Mouse (Mus musculus) layer of hippocampus, postnatal 10 days (tissue): ENCODE results near the gene Dclk3. TPM values are rescaled to one million over a fixed set of nuclear protein-coding genes. Genes with fewer than 3 reads are reported as not detected.

Experiments
- DNase-seq, 2 experiments: peaks; one replicate each; pipeline ENCODE4 v3.0.0; 2021; ENCODE audit warnings: low spot score in 2 of 2
- long read RNA-seq: library from polyadenylated mRNA; stranded (forward); transcript quantifications from one replicate; pipeline ENCODE4 v2.0.0, GENCODE M21; 2023
- total RNA-seq, 2 experiments: library from RNA; stranded (reverse); gene quantifications; 2 replicates each; pipeline ENCODE4 v1.2.3; 2021

Dclk3 gene
- total RNA-seq, result 10 to 100 TPM in 1 of 2 experiments, 1 to 10 TPM in 1; 8.6 to 10.6 TPM
- long read RNA-seq, transcript Dclk3-201 (5 exons, 3,005 nt), result major isoform, 8 of 10 reads
- long read RNA-seq, partial matches to known transcripts, result 2 of 10 reads
- long read RNA-seq, other reads (novel, unspliced or antisense), result 0 of 10 reads

DNA sequence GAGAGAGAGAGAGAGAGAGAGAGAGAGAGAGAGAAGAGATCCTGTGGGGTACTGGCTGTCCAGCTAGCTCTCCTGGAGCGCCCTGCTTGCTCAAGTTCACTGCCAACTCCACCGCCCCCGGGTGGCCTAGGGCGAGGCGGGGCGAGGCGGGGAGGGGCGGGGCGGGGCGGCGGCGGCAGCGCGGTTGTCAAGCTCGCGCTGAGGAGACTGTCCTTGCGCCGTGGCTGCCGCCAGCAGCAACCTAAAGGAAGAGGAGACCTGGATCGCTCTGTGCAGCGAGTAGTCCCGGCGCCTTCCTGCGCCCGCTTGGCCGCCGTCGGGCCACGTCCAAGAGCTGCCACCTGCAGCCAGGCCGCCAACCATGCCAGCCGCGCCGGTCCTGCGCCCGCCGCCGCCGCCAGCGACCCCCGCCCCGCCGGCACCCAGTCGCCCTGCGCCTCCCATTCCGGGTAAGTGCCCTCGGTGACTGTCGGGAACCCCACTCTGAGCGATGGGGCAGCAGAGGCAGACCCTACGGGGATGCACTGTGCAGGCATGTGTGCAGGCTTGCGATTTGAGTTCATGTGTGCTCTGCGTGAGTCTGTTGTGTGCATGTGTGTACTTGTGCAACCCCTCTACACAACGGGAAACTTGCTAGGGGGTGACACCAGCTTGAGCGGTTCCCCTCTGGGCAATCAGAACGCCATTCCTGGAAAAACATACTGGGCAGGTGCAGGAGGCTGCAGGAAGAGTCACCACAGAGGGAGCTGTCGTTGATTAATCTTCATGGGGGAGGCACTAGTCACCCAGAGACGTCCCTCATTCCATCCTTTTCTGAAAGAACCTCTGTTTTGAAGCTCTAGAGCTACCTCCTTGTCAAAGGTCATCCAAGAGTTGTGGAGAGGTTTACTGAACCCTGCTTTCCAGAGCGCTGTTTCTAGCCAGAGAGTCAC lies at the start of gene Dclk3:
Gene Dclk3, plus strand, starts transcription at position 178 of the 932 bp plus-strand sequence.
- DNase-seq, result peak in 1 of 2 experiments; percentile 35

DNA sequence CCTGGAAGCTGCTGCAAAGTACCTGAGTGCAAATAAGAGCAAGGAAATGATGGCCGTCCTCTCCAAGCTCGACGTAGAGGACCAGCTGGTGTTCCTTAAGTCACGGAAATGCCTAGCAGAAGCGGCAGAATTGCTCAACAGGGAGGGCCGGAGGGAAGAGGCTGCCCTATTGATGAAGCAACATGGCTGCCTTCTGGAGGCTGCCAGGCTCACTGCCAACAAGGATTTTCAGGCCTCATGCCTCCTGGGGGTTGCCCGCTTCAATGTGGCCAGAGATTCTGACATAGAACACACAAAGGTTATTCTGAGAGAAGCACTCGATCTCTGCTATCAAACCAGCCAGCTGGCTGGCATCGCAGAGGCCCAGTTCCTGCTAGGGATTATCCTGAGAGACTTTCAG lies 48.9 kb upstream of the Dclk3 start:
- no peak for DNase-seq

DNA sequence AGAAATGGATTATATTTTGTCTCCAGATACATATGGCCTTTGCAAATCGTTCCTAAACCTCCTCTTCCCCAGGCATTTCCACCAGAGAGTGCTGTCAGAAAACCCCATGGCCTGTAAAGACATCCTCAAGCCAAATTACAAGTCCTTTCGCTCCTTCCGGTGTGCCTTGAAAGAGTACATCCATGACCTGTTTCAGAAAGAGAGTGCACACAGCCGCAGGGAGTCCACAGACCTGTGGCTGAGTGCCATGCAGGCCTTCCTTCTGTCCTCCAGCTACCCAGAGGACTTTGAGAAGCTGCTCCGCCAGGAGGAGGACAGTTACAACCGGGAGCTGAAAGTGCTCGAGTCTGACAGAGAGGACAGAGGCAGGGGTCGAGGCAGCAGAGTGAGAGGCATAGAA lies 47.8 kb upstream of the Dclk3 start:
- no peak for DNase-seq

DNA sequence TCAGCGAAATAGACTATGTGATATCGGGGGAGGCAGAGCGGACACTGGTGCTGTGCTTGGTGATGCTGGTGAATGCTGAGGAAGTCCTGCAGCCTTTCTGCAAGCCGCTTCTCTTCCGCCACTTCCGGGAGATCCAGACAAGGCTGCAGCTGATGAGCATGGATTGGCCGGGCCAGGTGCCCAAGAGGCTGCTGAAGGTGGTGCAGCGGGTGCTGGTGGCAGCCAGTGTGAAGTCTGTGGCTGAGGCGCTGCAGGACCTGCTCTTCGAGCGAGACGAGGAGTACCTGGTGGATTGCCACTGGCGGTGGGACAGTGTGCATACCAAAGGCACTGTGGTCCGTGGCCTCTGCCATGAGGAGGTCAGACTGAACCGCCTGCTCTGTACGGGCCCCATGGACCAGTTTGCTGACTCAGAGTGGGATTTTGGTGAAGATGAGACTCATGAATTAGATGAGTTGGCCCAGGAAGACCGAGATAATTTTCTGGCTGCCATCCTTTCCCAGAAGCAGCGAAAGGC lies 46.9 kb upstream of the Dclk3 start:
- no peak for DNase-seq

DNA sequence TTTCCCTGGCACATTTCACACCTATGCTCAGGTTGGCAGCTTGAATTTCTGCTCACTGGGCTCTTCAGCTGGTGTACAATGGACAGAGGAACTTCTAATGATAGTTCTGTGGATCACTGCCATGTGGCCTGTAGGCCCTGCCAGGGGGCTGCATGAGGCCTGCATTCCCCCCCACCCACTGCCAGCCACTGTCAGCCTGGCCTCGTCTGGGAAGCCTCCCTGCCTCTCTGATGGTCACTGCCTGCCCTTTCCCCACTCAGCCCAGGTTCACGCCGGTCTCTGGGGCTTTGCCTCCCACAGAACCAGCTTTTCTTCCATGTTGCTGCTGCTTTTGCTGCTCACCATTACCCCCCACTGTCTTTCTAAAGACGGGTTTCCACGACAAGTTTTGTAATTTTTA lies 43.6 kb upstream of the Dclk3 start:
- no peak for DNase-seq

DNA sequence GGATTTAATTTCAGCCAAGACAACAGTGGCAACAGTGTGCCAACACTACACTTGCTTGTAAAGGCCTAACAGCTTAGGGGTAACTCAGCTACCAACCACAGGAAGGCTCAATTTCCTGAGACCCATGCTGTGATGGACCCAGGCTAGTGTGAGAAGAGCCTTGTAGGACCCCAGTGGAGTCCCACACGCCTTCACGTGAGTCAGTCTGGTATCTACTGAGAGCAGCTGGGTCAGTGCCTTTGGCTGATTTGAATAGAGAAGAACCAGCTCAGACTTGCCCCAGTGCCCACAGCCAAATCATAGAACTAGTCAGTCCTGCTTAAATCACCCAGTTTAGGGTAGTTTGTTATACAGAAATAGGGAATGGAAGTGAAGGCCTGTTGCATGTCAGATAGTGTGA lies 40.8 kb upstream of the Dclk3 start:
- DNase-seq, result no peak

DNA sequence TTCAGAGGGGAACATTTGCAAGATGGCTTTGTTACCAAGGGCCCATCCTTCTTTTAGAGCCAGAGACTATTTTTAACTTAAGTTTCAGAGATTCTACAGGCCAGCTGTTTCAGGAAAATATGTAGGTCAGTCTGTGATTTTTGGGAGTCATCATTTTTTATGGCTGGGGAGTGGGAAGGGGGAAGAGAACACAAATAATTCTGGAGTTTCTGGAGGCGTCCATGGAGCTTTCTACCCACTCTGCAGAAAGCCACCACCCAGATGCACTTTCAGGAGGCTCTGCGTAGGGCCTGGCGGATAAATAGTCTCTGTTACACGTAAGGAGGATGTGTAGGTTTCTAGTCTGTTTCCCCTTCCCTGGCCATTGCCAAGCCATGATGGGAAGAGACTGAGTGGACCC lies 38.8 kb upstream of the Dclk3 start:
- no peak for DNase-seq

DNA sequence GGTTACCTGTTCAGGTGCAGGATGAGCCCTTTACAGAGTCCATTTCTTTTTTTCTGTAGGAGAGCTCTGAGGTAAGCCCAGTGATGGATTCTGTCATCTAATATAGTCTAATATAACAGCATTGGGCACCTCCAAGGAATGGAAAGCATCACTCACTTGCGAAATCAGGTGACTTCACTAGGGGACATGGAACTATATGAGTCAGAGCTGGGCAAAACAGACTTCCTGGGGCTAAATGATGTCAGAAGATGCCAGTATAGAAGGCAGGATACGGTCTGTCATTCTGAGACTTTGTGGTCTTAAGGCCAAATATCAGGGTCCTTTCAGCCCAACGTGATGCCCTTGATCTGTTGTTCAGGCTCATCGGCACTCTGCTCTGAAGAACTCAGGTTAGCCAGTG lies 35.7 kb upstream of the Dclk3 start:
- no peak for DNase-seq

DNA sequence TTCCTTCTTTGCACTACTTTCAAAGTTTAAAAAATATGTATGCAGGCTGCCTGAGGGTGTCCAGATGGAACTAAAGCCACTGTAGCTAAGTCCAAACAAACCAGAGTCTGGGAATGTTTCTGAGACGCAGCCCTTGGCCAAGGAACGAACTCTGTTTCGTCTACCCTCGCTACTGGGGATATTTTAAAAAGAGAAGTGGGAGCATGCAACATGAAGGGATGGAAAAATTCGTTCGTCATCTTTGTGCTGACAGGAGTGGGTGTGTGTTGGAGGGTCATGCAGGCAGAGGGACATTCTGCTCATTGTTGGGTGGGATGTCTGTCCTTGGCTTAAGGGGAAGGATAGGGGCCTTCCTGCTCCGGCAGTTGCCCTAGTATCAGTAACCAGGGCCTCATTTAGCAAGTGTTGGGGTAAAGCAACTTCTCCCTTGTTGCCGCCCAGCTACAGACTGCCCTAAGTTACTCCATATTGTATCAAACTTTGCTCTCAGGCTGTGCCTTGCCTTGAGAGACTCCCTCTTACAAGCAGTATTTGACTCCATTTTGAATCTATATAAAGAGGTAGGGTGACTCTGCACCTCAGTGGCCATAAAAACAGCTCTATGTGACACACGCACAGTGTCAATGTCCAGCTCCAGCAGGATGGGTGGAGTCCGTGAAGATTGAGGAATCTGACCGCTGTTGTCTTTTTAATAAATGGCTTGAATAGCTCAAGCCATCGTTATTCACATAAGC lies 34.4 kb upstream of the Dclk3 start:
- no peak for DNase-seq

DNA sequence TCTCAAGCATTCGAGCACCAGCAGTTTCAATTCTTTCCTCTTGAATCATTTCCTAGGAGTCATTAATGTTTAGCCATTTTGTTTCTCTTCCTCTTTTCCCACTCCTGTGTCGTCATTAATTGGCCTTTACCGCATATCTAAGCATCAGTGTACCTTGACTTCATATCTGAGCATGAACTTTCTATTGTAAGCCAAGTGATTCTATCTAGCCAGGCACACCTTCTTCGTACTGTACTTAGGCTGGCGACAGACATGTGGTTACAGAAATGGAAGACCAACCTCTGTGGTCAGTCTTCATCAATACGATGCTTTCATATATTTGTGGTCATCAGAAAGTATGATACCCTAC lies 33.8 kb upstream of the Dclk3 start:
- DNase-seq, result no peak

DNA sequence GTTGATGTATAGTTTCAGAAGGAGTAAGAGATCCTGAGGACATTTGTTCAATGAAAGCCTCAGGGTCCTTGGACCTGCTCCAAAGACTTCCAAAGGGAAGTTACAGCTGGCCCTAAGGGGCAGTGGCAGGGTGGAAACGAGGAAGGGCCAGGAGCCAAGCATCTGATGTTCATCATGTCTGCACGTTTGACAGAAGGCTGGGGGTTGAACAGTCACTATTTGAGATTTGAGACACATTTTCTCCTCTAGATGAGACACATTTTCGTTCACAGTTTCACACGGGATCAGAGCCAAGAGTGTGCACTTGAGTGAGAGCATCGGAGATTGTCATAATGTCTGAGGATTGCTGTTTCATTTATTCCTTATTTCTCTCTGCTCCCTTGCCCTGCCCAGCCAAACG lies 30.9 kb upstream of the Dclk3 start:
- DNase-seq, result no peak

DNA sequence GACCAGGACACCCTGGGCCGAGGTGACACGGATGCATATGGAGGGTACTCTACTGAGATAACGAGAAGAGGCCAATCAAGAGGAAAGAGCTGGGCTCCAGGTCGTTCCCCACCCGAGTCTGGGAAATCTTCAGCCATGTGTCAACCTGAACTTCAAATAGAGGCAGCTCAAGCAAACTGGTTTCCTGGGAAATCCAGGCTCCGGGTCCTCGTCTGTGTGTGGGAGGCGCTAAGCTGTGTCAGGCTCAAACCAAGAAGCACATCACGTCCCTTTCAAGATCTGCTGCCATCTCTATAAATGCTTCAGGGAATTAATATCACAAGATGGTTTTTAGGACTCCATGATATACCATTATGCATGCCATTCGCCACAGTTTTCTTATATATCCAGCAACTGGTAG lies 30.5 kb upstream of the Dclk3 start:
- no peak for DNase-seq

DNA sequence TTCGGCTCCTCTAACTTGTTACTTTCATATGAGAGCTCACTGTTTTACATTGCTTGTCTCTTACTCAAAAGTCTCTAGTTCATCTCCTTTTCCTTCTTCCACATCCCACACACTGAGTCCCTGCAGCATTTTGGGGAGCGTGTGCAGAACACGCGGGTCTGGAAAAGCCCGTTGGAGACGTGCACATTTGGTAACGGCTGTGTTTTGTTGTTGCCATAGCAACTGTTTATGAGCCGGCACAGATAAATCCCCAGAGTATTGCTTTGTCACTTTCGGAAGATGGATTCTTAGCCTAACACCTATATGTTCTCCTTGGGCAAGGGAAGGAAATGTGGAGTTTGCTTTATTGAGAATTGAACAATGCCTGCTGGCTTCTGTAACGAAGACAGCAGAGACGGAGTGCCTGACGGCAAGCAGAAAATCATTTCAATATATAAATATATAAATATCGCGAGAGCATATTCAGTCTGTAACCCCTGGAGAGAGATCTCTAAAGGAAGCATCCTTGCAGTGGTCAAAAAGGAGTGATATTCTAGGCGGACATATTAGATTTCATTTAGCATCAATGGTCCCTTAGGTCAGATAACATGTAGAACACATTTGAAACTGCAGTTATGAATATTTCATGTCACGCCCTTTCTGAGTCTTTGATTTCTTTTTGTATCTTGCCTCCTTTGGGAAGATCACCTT lies 26.3 kb upstream of the Dclk3 start:
- DNase-seq, result peak; percentile 24 to 46

DNA sequence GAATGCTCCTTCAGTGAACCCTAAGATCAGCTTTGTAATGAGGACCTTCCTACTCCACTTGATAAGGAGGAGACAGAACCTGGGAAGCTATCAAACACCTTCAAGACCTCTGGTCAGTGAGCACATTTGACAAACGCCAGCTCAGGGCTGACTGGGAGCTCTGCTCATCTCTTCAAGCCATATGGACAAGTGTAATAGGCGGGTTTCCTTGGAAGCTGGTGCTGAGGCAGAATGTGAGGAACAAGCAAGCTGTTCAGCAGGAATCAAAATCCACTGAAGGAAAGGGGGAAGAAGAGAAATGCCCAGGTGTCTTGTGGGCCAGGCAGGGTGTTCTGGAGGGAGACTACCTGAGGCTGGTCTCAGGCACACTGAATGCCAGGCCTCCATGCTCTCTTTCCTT lies 17.0 kb upstream of the Dclk3 start:
- no peak for DNase-seq

DNA sequence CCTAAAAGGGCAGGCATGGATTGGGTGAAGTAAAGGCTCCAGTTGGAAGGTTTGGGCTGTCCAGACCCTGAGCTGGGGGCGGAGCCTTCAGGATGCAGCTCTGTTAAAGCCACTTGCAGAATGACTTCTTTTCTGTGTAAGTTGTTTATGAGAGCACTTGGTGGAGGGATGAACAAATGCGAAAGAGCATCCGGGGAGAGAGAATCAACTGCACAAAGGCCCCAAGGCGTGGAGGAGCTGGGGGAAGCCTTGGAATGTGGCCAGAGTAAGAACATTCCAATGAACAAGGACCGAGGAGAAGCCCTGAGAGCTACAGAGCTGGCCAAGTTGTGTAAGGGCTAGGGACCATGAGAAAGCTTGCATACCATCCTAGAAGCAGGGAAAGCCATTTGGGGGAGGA lies 16.3 kb upstream of the Dclk3 start:
- DNase-seq, result no peak

DNA sequence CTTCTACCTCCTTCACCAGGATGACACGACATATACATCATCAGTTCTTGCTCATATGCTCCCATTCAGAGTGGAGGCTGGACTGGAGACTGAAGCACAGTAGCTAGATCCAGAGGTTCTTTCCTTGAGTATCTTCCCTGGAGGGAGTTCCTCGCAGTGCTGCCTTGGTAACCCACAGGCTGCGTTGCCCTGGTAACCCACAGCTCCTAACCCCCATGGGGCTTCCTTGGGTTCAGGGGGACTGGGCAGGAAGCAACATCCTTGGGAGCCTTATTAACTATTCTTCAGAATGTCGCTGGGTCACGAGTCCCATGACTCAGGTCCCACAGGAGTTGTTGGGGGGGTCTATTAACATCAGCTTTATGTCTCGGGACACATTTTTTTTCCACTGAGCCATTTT lies 13.8 kb upstream of the Dclk3 start:
- no peak for DNase-seq

DNA sequence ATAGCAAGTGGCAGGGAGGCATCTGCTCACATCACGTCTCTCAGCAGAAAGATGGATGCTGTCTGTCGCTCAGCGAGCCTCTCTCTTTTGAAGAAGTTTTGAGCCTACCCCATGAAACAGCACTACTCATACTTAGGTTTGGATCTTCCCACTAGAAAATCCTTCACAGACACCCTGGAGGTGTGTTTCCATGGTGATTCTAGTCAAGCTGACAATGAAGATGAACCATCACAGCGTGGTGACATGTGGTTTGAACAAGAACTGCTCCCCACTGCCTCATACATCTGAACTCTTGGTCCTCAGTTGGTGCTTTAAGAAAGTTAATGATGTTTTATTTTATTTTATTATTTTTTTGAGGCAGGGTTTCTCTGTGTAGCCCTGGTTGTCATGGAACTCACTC lies 12.9 kb upstream of the Dclk3 start:
- no peak for DNase-seq

DNA sequence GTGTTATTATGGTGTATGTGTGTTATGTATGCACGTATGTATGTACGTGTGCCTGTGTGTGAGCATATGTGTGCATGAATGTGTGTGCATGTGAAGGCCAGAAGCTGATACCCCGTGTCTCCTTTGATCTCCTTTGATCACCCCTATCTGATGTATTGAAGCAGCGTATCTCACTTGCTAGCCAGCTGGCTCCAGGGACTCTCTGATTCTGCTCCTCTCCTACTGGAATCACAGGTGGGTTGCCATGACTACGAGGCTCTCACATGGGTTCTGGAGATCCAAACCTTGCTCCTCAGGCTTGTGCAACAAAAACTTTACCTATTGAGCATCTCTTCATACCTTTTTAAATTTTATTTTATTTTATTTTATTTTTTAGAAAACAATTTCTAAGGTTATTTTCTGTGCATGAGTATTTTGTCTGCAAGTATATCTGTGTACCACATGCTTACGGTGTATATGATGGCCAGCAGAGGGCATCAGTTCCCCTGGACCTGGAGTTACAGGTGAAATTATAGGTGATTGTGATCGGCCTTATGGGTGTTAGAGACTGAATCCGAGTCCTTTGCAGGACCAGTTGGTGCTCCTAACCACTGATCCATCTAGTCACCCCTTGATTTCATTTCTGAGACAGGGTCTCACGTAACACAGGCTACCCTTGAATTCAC lies 10.9 kb upstream of the Dclk3 start:
- no peak for DNase-seq

DNA sequence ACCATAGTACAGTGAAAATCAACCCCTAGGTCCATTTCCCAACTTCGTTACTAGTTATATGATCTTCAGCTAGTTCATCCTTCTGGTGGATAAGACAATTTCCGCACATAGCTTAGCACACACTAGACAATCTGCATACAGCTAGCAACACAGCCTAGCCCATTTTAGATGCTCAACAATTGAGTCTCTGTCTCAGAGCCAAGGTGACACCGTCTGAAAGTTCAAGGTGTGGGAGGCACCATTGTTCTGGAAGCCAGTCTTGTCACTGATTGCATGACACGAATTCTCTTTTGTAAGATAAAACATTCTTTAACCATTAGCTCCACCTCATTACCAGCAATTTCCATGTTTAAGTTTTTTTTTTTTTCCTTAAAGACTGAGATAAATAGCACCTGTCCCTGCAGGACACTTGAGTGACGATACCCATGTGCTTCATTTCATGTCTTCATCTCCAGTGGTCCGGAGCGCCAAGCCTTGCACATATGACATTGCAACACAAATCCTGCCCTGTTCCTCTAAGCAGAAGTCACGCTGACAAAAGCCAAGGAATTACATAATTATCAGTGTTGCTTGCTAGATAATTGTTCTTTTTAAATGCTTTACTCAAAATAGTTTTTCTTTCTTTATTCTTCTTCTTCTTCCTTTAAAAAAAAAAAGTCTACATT lies 10.1 kb upstream of the Dclk3 start:
- DNase-seq, result no peak

DNA sequence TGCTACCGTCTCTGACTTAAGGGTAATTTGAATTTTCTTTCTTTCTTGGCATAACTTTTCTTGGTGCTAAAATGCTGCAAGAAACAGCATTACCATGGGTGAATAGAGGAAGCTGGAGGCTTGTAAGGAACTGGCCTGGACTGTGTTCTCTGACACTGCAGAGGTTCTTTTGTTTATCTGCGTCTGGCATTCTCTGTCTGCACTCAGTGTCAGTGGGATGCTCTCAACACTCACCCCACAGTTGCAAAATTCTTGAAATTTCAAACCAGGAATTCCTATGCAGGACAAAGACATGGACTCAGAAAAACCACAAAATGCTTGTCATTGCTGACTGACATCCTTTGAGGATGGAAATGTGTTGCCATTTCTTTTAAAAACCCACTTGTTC lies 9.5 kb upstream of the Dclk3 start:
- no peak for DNase-seq

DNA sequence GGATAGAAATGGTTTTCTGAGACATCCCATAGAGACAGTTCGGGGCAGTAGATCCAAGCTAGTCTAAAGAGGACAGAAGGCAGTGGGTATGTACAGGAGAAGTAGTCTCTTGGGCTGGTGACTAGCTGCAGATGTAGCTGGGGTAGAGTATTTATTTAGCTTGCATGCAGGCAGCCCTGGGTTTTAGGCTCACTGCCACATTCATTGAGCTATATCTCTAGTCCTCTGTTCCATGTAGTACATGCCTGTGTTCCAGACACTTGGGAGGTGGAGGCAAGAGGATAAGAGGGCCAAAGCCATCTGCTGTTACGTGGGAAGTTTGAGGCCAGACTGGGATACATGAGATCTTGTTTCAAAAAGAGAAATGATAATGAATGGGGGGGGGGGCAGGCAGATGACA lies 3.5 kb upstream of the Dclk3 start:
- DNase-seq, result no peak
